Mouse (Mus musculus) lung, postnatal 14 days (tissue): ENCODE results near the gene Synj1.
A peak's percentile ranks its signal among the peaks of the same experiment; 100 is the strongest.

ENCODE experiments used
- DNase-seq: peaks from one replicate; pipeline ENCODE4 v3.0.0; 2021

Gene Synj1

GRCm38 (mm10) chr16:91009942-91010529 is 1.1 kb downstream of the Synj1 start:
- no peak for DNase-seq

- DNase-seq, result no peak
These were observed 6.1 kb downstream of the Synj1 start for GRCm38 (mm10) chr16:91004915-91005538.

GRCm38 (mm10) chr16:91001098-91001497 is 10.0 kb downstream of the Synj1 start:
- DNase-seq, result no peak

GRCm38 (mm10) chr16:90999827-91000226 is 11.3 kb downstream of the Synj1 start:
- no peak for DNase-seq

GRCm38 (mm10) chr16:90997822-90998221 is 13.3 kb downstream of the Synj1 start:
- no peak for DNase-seq

- DNase-seq, result no peak
These were observed 14.5 kb downstream of the Synj1 start for GRCm38 (mm10) chr16:90996327-90997243.

- no peak for DNase-seq
These were observed 15.6 kb downstream of the Synj1 start for GRCm38 (mm10) chr16:90995498-90995897.

GRCm38 (mm10) chr16:90995023-90995422 is 16.1 kb downstream of the Synj1 start:
- peak; percentile 21 for DNase-seq

- DNase-seq, result no peak
These were observed 21.9 kb downstream of the Synj1 start for GRCm38 (mm10) chr16:90989162-90989561.

- no peak for DNase-seq
These were observed 22.4 kb downstream of the Synj1 start for GRCm38 (mm10) chr16:90988665-90989064.

- DNase-seq, result no peak
These were observed 23.1 kb downstream of the Synj1 start for GRCm38 (mm10) chr16:90988039-90988438.

- no peak for DNase-seq
These were observed 40.1 kb downstream of the Synj1 start for GRCm38 (mm10) chr16:90971004-90971403.

GRCm38 (mm10) chr16:90966241-90966640 is 44.9 kb downstream of the Synj1 start:
- no peak for DNase-seq

- DNase-seq, result no peak
These were observed 46.8 kb downstream of the Synj1 start for GRCm38 (mm10) chr16:90964302-90964701.

- no peak for DNase-seq
These were observed 47.2 kb downstream of the Synj1 start for GRCm38 (mm10) chr16:90963866-90964265.

GRCm38 (mm10) chr16:90963231-90963630 is 47.9 kb downstream of the Synj1 start:
- DNase-seq, result no peak

- DNase-seq, result no peak
These were observed 52.6 kb downstream of the Synj1 start for GRCm38 (mm10) chr16:90958301-90959085.

GRCm38 (mm10) chr16:90955494-90955893 is 55.6 kb downstream of the Synj1 start:
- no peak for DNase-seq

GRCm38 (mm10) chr16:90953770-90954169 is 57.3 kb downstream of the Synj1 start:
- DNase-seq, result no peak

GRCm38 (mm10) chr16:90953147-90953546 is 58.0 kb downstream of the Synj1 start:
- no peak for DNase-seq

GRCm38 (mm10) chr16:90950354-90950963 is 60.6 kb downstream of the Synj1 start:
- DNase-seq, result peak; percentile 42

GRCm38 (mm10) chr16:90946977-90947376 is 64.1 kb downstream of the Synj1 start:
- DNase-seq, result no peak

GRCm38 (mm10) chr16:90941246-90941645 is 69.9 kb downstream of the Synj1 start:
- no peak for DNase-seq
